Mouse (Mus musculus) stomach, embryonic 16.5 days (tissue): ENCODE results near the gene Nr2f2. TPM values are rescaled to one million over a fixed set of nuclear protein-coding genes. Genes with fewer than 3 reads are reported as not detected.

Experiments
- ATAC-seq: fragments of 200-750 bp; cut with Nextera tagmentation; 2 replicates; pipeline ENCODE4 v1.8.0; 2017; ENCODE audit warnings: moderate number of reproducible peaks, moderate TSS enrichment; ENCODE audit not compliant: insufficient read depth, low FRiP score
- H3K27ac ChIP-seq: fragments of 300-500 bp; sonication (generic); 2 replicates; pipeline ENCODE4 v1.5.1; 2014; ENCODE audit warnings: low read length
- H3K27me3 ChIP-seq: fragments of 300-500 bp; sonication (generic); 2 replicates; pipeline ENCODE4 v1.6.1; 2014; ENCODE audit warnings: low read length, control low read depth, mixed read lengths; ENCODE audit not compliant: control insufficient read depth, insufficient read depth
- H3K36me3 ChIP-seq: fragments of 300-500 bp; sonication (generic); 2 replicates; pipeline ENCODE4 v1.6.1; 2014; ENCODE audit warnings: low read length; ENCODE audit not compliant: control insufficient read depth, insufficient read depth
- H3K4me1 ChIP-seq: fragments of 300-500 bp; sonication (generic); 2 replicates; pipeline ENCODE4 v1.6.1; 2014; ENCODE audit warnings: low read length, control low read depth, mixed read lengths; ENCODE audit not compliant: control insufficient read depth, insufficient read depth
- H3K4me2 ChIP-seq: fragments of 300-500 bp; sonication (generic); 2 replicates; pipeline ENCODE4 v1.6.1; 2014; ENCODE audit warnings: low read depth, low read length, mixed read lengths
- H3K4me3 ChIP-seq: fragments of 300-500 bp; sonication (generic); replicated peaks from 2 replicates; pipeline ENCODE4 v1.5.1; 2014; ENCODE audit warnings: mild to moderate bottlenecking, low read length
- H3K9ac ChIP-seq: fragments of 300-500 bp; sonication (generic); 2 replicates; pipeline ENCODE4 v1.6.1; 2014; ENCODE audit warnings: low read length
- H3K9me3 ChIP-seq: fragments of 300-500 bp; sonication (generic); replicated peaks from 2 replicates; pipeline ENCODE4 v1.6.1; 2016; ENCODE audit warnings: low read length, control low read depth; ENCODE audit not compliant: control insufficient read depth
- whole genome bisulfite sequencing: fragments of 180-500 bp; shearing (Covaris S2); extraction: QIAGEN DNeasy Blood & Tissue Kit; methylation state at CpG from one replicate; pipeline ENCODE4 v1.1.7; 2014; 5-methylcytosine and 5-hydroxymethylcytosine counted together
- polyA plus RNA-seq: library from polyadenylated mRNA; unstranded; fragments of >200 nt; fragmentation: Nextera tagmentation; extraction: Ambion mirVana; gene quantifications from 2 replicates; pipeline ENCODE4 v1.2.1, GENCODE M21; 2015

Gene Nr2f2
- polyA plus RNA-seq, 1 experiment from 2014 or later, result 64.6 TPM

GRCm38 (mm10) chr7:70368751-70369060 is 2.2 kb upstream of the Nr2f2 start:
- Histone ChIP-seq H3K9me3 (no peaks in the 10 kb centered on the region), H3K27ac (peak overlapping the region; percentile 75), H3K4me1 (peaks cover 7% of the 10 kb centered on the region), H3K4me2 (peak overlapping the region; percentile 86), H3K27me3 (no peaks in the 10 kb centered on the region), H3K36me3 (no peaks in the 10 kb centered on the region), H3K9ac (peak overlapping the region; percentile 81), H3K4me3 (peak overlapping the region; percentile 52)
- WGBS, result 44% methylated on average over 4 of the region's 4 CpGs
- no peak; the same call in 1 of the 2 replicates for ATAC-seq

- peaks cover 7% of the 10 kb centered on the region for H3K4me1 ChIP-seq
- peak overlapping the region; percentile 86 for H3K4me2 ChIP-seq
- H3K4me3 ChIP-seq, result peak overlapping the region; percentile 60
- no peaks in the 10 kb centered on the region for H3K9me3 ChIP-seq
- H3K27ac ChIP-seq, result peak overlapping the region; percentile 60
- ATAC-seq, result no peak
- peak overlapping the region; percentile 81 for H3K9ac ChIP-seq
- no peaks in the 10 kb centered on the region for H3K36me3 ChIP-seq
- no peaks in the 10 kb centered on the region for H3K27me3 ChIP-seq
- 40% methylated on average over 6 of the region's 6 CpGs for WGBS
Measured at GRCm38 (mm10) chr7:70368268-70368655, 1.7 kb upstream of the Nr2f2 start.

GRCm38 (mm10) chr7:70367591-70368267 is 1.2 kb upstream of the Nr2f2 start:
- H3K27me3 ChIP-seq, result no peaks in the 10 kb centered on the region
- no peaks in the 10 kb centered on the region for H3K36me3 ChIP-seq
- H3K9me3 ChIP-seq, result no peaks in the 10 kb centered on the region
- H3K27ac ChIP-seq, result peak overlapping the region; percentile 60
- peak overlapping the region; percentile 86 for H3K4me2 ChIP-seq
- peak overlapping the region; percentile 81 for H3K9ac ChIP-seq
- H3K4me1 ChIP-seq, result peaks cover 9% of the 10 kb centered on the region
- WGBS, result 33% methylated on average over 16 of the region's 16 CpGs
- peak overlapping the region; percentile 60 for H3K4me3 ChIP-seq
- ATAC-seq, result 0 out of 2 replicates have a peak, but pooled peaks have one; percentile 18

GRCm38 (mm10) chr7:70366808-70367095 is 217 bp upstream of the Nr2f2 start:
- H3K36me3 ChIP-seq, result no peaks in the 10 kb centered on the region
- peaks cover 10% of the 10 kb centered on the region for H3K4me1 ChIP-seq
- no peak for ATAC-seq
- H3K27me3 ChIP-seq, result no peaks in the 10 kb centered on the region
- H3K9me3 ChIP-seq, result no peaks in the 10 kb centered on the region
- peak overlapping the region; percentile 79 for H3K9ac ChIP-seq
- peak overlapping the region; percentile 86 for H3K4me2 ChIP-seq
- H3K4me3 ChIP-seq, result peak overlapping the region; percentile 60
- WGBS, result 0% methylated on average over 1 of the region's 1 CpGs
- peak overlapping the region; percentile 92 for H3K27ac ChIP-seq

- H3K9ac ChIP-seq, result peak overlapping the region; percentile 79
- H3K4me1 ChIP-seq, result peaks cover 8% of the 10 kb centered on the region
- H3K27me3 ChIP-seq, result no peaks in the 10 kb centered on the region
- under 1% methylated on average over 17 of the region's 17 CpGs for WGBS
- peak overlapping the region; percentile 86 for H3K4me2 ChIP-seq
- no peaks in the 10 kb centered on the region for H3K36me3 ChIP-seq
- H3K4me3 ChIP-seq, result peak overlapping the region; percentile 60
- H3K9me3 ChIP-seq, result no peaks in the 10 kb centered on the region
- ATAC-seq, result no peak
- H3K27ac ChIP-seq, result peak overlapping the region; percentile 92
Measured at GRCm38 (mm10) chr7:70365401-70365811, 1.1 kb downstream of the Nr2f2 start.

- under 1% methylated on average over 3 of the region's 3 CpGs for WGBS
- ATAC-seq, result no peak
- peak overlapping the region; percentile 86 for H3K4me2 ChIP-seq
- H3K9ac ChIP-seq, result peak overlapping the region; percentile 79
- H3K36me3 ChIP-seq, result no peaks in the 10 kb centered on the region
- peak overlapping the region; percentile 60 for H3K4me3 ChIP-seq
- H3K27ac ChIP-seq, result peak overlapping the region; percentile 92
- no peaks in the 10 kb centered on the region for H3K9me3 ChIP-seq
- no peaks in the 10 kb centered on the region for H3K27me3 ChIP-seq
- H3K4me1 ChIP-seq, result peaks cover 5% of the 10 kb centered on the region; the same call in 1 of the 2 replicates
Measured at GRCm38 (mm10) chr7:70364798-70365197, 1.7 kb downstream of the Nr2f2 start.

GRCm38 (mm10) chr7:70363351-70363750 is 3.2 kb downstream of the Nr2f2 start:
- no peaks in the 10 kb centered on the region for H3K36me3 ChIP-seq
- no peaks in the 10 kb centered on the region for H3K27me3 ChIP-seq
- ATAC-seq, result no peak
- H3K27ac ChIP-seq, result no peak overlapping the region
- 57% methylated on average over 4 of the region's 4 CpGs for WGBS
- peak overlapping the region; percentile 86 for H3K4me2 ChIP-seq
- H3K4me1 ChIP-seq, result peaks cover 5% of the 10 kb centered on the region; the same call in 1 of the 2 replicates
- no peaks in the 10 kb centered on the region for H3K9me3 ChIP-seq
- 0 out of 2 replicates have a peak overlapping the region, but pooled peaks have one; percentile 43 for H3K9ac ChIP-seq
- peak overlapping the region; percentile 25 for H3K4me3 ChIP-seq

GRCm38 (mm10) chr7:70362526-70363170 is 3.9 kb downstream of the Nr2f2 start:
- peak overlapping the region; percentile 86 for H3K4me2 ChIP-seq
- H3K27me3 ChIP-seq, result no peaks in the 10 kb centered on the region
- no peaks in the 10 kb centered on the region for H3K9me3 ChIP-seq
- peak overlapping the region; percentile 76 for H3K9ac ChIP-seq
- peak overlapping the region; percentile 81 for H3K4me3 ChIP-seq
- H3K27ac ChIP-seq, result peak overlapping the region; percentile 30
- H3K36me3 ChIP-seq, result no peaks in the 10 kb centered on the region
- peaks cover 5% of the 10 kb centered on the region; the same call in 1 of the 2 replicates for H3K4me1 ChIP-seq
- 13% methylated on average over 12 of the region's 12 CpGs for WGBS
- no peak for ATAC-seq
